Mouse (Mus musculus): ENCODE measurements around the gene Dhrs11. TPM values are rescaled to one million over a fixed set of nuclear protein-coding genes. Genes with fewer than 3 reads are reported as not detected.
"Not testable (repeated sequence)": the region's sequence is repeated elsewhere in the genome, so short reads cannot be mapped to it uniquely, and the experiment has no call there.

Gene Dhrs11
- polyA plus RNA-seq, 1 experiment from 2014 or later = 4.1 TPM

DNA sequence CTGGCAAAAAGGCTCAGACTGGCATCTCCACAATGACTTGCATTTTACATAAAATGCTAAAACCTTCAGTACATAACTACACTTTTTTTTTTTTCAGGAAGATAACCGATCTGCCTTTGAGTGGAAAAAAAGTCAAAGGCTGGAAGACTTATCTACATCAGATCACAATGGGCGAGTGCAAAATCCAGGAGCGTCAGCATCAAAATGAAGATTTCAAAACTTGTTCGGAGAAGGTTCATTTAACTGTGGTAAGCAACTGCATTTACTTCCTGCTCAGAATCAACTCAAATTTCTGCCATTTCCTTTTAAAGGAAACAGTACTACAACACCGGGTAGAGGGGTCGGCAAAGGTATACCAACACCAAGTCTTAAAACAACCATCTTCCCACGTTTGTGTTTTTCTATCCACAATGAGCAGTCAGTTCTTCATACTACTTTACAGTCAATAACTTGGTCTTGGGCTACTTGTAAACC lies 40.0 kb upstream of the Dhrs11 start:
- DNase-seq (ENCODE audit: low spot score) (no peak), ATAC-seq (no peak)
- Histone ChIP-seq H3K27me3 (replicated peaks; ENCODE audit: control insufficient read depth, insufficient read depth, low read length) (no peaks in the 10 kb centered on the region), H3K9ac (ENCODE audit: low read length) (peak overlapping the region; percentile 92), H3K9me3 (replicated peaks; ENCODE audit: control insufficient read depth, low read length) (no peaks in the 10 kb centered on the region), H3K4me2 (ENCODE audit: low read length) (peak overlapping the region; percentile 72), H3K36me3 (ENCODE audit: control insufficient read depth, insufficient read depth, low read length) (no peaks in the 10 kb centered on the region; the same call in 1 of the 2 replicates), H3K27ac (ENCODE audit: low read depth, low read length) (no peak overlapping the region; the same call in 1 of the 2 replicates), H3K4me1 (ENCODE audit: control insufficient read depth, insufficient read depth, low read length) (peaks cover 11% of the 10 kb centered on the region), H3K4me3 (ENCODE audit: low read depth, low read length) (peak overlapping the region; percentile 89)
- WGBS = 20% methylated on average over 7 of the region's 7 CpGs

DNA sequence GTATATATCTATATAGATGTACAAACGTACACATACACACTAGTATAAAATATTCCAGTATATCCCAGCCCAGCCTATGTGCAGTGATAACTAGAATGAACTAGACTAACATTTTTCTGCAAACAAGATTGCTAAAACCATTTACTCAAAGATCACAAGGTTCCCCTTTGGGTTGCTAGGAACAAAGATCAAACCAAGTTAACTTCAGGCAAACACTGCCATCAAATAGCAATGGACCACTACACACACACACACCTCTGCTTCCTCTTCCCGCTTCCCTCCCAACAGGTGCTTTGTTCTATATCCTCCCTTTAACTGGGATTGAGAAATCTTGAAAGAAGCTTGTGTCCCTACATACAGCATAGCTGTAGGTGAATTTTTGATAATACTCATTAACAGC lies 38.8 kb upstream of the Dhrs11 start:
- DNase-seq (ENCODE audit: low spot score) (no peak), ATAC-seq (no peak)
- 86% methylated on average over 2 of the region's 2 CpGs for WGBS
- H3K4me1 ChIP-seq (ENCODE audit: control insufficient read depth, insufficient read depth, low read length) = peaks cover 11% of the 10 kb centered on the region
- H3K4me3 ChIP-seq (ENCODE audit: low read depth, low read length) = no peak overlapping the region
- no peak overlapping the region for H3K27ac ChIP-seq (ENCODE audit: low read depth, low read length)
- no peaks in the 10 kb centered on the region for H3K9me3 ChIP-seq (replicated peaks; ENCODE audit: control insufficient read depth, low read length)
- no peaks in the 10 kb centered on the region for H3K27me3 ChIP-seq (replicated peaks; ENCODE audit: control insufficient read depth, insufficient read depth, low read length)
- H3K36me3 ChIP-seq (ENCODE audit: control insufficient read depth, insufficient read depth, low read length) = peaks cover 3% of the 10 kb centered on the region
- H3K9ac ChIP-seq (ENCODE audit: low read length) = no peak overlapping the region
- H3K4me2 ChIP-seq (ENCODE audit: low read length) = no peak overlapping the region

DNA sequence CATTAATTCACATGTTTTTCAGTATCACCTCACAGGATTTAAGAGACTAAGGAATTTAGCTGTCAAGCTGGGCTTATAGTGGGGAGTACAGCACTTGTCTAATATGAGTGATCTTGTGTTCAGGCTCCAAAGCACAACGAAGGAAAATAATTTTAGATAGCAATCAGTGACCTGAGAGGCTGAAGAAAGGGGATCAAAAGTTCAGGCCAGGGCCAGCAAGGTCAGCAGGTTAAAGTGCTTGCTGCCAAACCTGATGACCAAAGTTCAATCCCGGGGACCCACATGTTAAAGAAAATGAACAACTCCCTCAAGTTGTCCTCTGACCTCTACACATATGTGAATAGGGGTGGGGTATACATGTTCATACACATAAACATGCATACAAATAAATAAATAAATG lies 36.5 kb upstream of the Dhrs11 start:
- 83% methylated on average over 2 of the region's 2 CpGs for WGBS
- ATAC-seq = no peak

DNA sequence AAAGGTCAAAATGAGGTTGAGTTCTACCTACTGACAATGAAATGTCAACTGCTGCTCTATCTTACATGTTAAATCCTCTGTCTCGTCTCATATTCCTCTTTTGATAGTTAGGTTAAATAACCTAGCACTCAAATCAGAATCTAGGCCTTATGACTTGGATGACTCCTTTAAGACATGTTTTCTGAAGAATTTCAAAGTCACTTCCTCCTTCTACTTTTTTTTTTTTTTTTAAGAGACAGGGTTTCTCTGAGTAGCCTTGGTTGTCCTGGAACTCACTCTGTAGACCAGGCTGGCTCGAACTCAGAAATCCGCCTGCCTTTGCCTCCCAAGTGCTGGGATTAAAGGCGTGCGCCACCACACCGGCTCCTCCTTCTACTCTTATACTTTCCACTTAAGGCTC lies 26.5 kb upstream of the Dhrs11 start:
- Histone ChIP-seq H3K36me3 (ENCODE audit: control insufficient read depth, insufficient read depth, low read length) (peaks cover 63% of the 10 kb centered on the region), H3K4me2 (ENCODE audit: low read length) (no peak overlapping the region), H3K9me3 (replicated peaks; ENCODE audit: control insufficient read depth, low read length) (no peaks in the 10 kb centered on the region), H3K4me3 (ENCODE audit: low read depth, low read length) (no peak overlapping the region), H3K27me3 (replicated peaks; ENCODE audit: control insufficient read depth, insufficient read depth, low read length) (no peaks in the 10 kb centered on the region), H3K4me1 (ENCODE audit: control insufficient read depth, insufficient read depth, low read length) (no peaks in the 10 kb centered on the region), H3K9ac (ENCODE audit: low read length) (no peak overlapping the region), H3K27ac (ENCODE audit: low read depth, low read length) (no peak overlapping the region)
- no peak for ATAC-seq
- WGBS = 95% methylated on average over 6 of the region's 6 CpGs
- no peak for DNase-seq (ENCODE audit: low spot score)

More for the DNA sequence above, 36.5 kb upstream of the Dhrs11 start:
- Histone ChIP-seq H3K4me3 (ENCODE audit: low read depth, low read length) (no peak overlapping the region), H3K9ac (ENCODE audit: low read length) (no peak overlapping the region), H3K27ac (ENCODE audit: low read depth, low read length) (no peak overlapping the region), H3K36me3 (ENCODE audit: control insufficient read depth, insufficient read depth, low read length) (peaks cover 11% of the 10 kb centered on the region), H3K27me3 (replicated peaks; ENCODE audit: control insufficient read depth, insufficient read depth, low read length) (no peaks in the 10 kb centered on the region), H3K4me2 (ENCODE audit: low read length) (no peak overlapping the region), H3K4me1 (ENCODE audit: control insufficient read depth, insufficient read depth, low read length) (peaks cover 11% of the 10 kb centered on the region), H3K9me3 (replicated peaks; ENCODE audit: control insufficient read depth, low read length) (no peaks in the 10 kb centered on the region)
- no peak for DNase-seq (ENCODE audit: low spot score)

DNA sequence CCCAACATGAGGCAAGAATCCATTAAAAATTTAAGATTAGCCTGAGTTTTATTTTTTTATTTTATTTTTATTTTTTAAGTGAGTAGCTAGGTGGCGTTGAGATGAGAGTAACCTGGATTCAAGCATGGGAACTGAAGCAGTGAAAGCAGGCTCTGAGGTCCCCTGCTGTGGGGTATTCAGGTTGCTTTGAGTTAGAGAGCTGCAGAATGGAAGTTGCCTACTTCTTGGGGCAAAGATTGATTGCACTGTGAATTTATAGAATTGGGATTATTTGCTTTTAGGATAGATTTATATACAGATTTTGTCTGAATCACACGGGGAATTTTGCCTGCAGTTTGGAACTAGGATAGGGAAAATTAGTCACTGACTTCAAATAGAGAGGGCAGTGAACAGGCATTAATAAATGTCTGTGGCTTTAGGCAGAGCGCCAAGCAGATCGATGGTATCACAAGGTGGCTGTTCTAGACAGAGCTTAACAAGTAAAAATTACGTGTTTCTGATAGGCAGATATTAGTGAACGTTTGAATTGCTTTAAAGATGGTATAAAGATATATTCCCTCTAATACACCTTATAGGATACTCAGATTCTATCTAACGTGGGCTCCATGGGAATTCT lies 18.8 kb upstream of the Dhrs11 start:
- Histone ChIP-seq H3K4me2 (ENCODE audit: low read length) (no peak overlapping the region), H3K4me3 (ENCODE audit: low read depth, low read length) (no peak overlapping the region), H3K27me3 (replicated peaks; ENCODE audit: control insufficient read depth, insufficient read depth, low read length) (no peaks in the 10 kb centered on the region), H3K9ac (ENCODE audit: low read length) (no peak overlapping the region), H3K4me1 (ENCODE audit: control insufficient read depth, insufficient read depth, low read length) (no peaks in the 10 kb centered on the region), H3K27ac (ENCODE audit: low read depth, low read length) (no peak overlapping the region), H3K36me3 (ENCODE audit: control insufficient read depth, insufficient read depth, low read length) (peaks cover 41% of the 10 kb centered on the region), H3K9me3 (replicated peaks; ENCODE audit: control insufficient read depth, low read length) (no peaks in the 10 kb centered on the region)
- ATAC-seq (no peak), DNase-seq (ENCODE audit: low spot score) (no peak)
- WGBS = 85% methylated on average over 7 of the region's 7 CpGs

DNA sequence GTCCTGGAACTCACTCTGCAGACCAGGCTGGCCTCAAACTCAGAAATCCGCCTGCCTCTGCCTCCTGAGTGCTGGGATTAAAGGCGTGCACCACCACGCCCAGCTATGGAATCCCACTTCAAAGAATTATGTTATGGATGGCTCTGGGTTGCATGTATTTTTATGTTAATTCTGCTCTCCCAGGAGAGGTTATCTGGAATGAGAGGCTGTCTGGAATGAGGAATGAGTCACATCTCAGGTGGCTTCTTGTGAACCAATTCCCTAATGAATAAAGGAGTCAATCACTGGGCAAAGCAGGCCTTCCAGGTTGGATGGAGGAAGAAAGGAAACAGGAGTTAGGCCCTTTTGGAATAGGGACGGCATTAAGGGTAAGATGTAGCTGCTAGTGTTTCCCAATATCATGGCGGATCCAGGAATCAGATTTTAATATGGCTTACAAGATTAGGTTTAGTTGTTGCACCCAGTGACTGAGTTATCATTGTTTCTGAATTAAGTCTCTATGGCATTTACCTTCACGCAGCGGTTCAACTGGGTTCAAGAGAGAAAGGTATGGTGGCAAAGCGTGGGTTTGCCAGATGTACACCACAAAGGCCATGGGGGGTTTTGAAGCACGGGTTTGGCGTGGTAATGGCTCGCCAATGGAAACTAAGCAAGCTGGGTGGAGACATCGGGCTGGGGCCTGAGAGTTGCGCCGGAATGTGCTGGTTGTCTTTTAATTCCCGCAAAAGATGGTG lies 18.1 kb upstream of the Dhrs11 start:
- no peak for ATAC-seq
- no peak for DNase-seq (ENCODE audit: low spot score)
- H3K9ac ChIP-seq (ENCODE audit: low read length) = no peak overlapping the region
- 95% methylated on average over 15 of the region's 15 CpGs for WGBS
- peaks cover 41% of the 10 kb centered on the region for H3K36me3 ChIP-seq (ENCODE audit: control insufficient read depth, insufficient read depth, low read length)
- no peaks in the 10 kb centered on the region for H3K4me1 ChIP-seq (ENCODE audit: control insufficient read depth, insufficient read depth, low read length)
- no peaks in the 10 kb centered on the region for H3K9me3 ChIP-seq (replicated peaks; ENCODE audit: control insufficient read depth, low read length)
- no peak overlapping the region for H3K4me3 ChIP-seq (ENCODE audit: low read depth, low read length)
- no peaks in the 10 kb centered on the region for H3K27me3 ChIP-seq (replicated peaks; ENCODE audit: control insufficient read depth, insufficient read depth, low read length)
- H3K27ac ChIP-seq (ENCODE audit: low read depth, low read length) = no peak overlapping the region
- no peak overlapping the region for H3K4me2 ChIP-seq (ENCODE audit: low read length)

DNA sequence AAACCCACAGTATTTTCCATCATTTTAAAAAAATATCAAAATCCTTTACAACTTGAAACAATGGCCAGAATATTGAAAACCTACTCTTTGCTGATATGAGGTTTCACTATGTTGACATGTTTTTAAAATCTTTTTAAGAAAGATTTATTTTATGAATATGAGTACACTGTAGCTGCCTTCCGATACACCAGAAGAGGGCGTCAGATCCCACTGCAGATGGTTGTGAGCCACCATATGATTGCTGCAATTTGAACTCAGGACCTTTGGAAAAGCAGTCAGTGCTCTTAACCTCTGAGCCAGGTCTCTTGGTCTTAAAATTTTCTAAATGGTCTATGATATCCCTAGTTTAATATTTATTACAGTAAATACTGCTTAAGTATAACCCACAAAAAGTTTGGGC lies 10.5 kb upstream of the Dhrs11 start:
- H3K4me1 ChIP-seq (ENCODE audit: control insufficient read depth, insufficient read depth, low read length) = no peaks in the 10 kb centered on the region
- WGBS = 93% methylated on average over 2 of the region's 2 CpGs
- no peak overlapping the region for H3K4me2 ChIP-seq (ENCODE audit: low read length)
- no peak for DNase-seq (ENCODE audit: low spot score)
- H3K27me3 ChIP-seq (replicated peaks; ENCODE audit: control insufficient read depth, insufficient read depth, low read length) = no peaks in the 10 kb centered on the region
- H3K27ac ChIP-seq (ENCODE audit: low read depth, low read length) = no peak overlapping the region
- no peak overlapping the region for H3K9ac ChIP-seq (ENCODE audit: low read length)
- H3K9me3 ChIP-seq (replicated peaks; ENCODE audit: control insufficient read depth, low read length) = no peaks in the 10 kb centered on the region
- ATAC-seq = no peak
- H3K36me3 ChIP-seq (ENCODE audit: control insufficient read depth, insufficient read depth, low read length) = peaks cover 68% of the 10 kb centered on the region
- no peak overlapping the region for H3K4me3 ChIP-seq (ENCODE audit: low read depth, low read length)

DNA sequence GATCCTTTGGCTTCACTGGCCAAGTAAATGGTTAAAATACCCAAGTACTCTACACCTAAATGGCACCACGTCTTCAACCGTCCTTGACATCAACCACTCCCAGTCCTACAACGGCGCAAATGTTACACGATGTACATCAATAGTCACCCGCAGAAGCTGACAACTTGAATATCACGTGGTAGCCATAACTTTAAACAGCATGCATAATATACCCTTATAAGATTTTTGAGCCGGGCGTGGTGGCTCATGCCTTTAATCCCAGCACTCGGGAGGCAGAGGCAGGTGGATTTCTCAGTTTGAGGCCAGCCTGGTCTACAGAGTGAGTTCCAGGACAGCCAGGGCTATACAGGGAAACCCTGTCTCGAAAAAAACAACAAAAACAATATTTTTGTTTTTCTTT lies 701 bp upstream of the Dhrs11 start:
- DNase-seq (ENCODE audit: low spot score); H3K27me3 ChIP-seq (replicated peaks; ENCODE audit: control insufficient read depth, insufficient read depth, low read length); H3K27ac ChIP-seq (ENCODE audit: low read depth, low read length); H3K9me3 ChIP-seq (replicated peaks; ENCODE audit: control insufficient read depth, low read length): not testable (repeated sequence)
- H3K9ac ChIP-seq (ENCODE audit: low read length) = peak overlapping the region; percentile 70; the same call in 1 of the 2 replicates
- peaks cover 11% of the 10 kb centered on the region for H3K4me1 ChIP-seq (ENCODE audit: control insufficient read depth, insufficient read depth, low read length)
- peaks cover 40% of the 10 kb centered on the region for H3K36me3 ChIP-seq (ENCODE audit: control insufficient read depth, insufficient read depth, low read length)
- peak overlapping the region; percentile 47; the same call in 1 of the 2 replicates for H3K4me3 ChIP-seq (ENCODE audit: low read depth, low read length)
- peak overlapping the region; percentile 85 for H3K4me2 ChIP-seq (ENCODE audit: low read length)
- peak; percentile 27 for ATAC-seq
- 77% methylated on average over 11 of the region's 11 CpGs for WGBS

DNA sequence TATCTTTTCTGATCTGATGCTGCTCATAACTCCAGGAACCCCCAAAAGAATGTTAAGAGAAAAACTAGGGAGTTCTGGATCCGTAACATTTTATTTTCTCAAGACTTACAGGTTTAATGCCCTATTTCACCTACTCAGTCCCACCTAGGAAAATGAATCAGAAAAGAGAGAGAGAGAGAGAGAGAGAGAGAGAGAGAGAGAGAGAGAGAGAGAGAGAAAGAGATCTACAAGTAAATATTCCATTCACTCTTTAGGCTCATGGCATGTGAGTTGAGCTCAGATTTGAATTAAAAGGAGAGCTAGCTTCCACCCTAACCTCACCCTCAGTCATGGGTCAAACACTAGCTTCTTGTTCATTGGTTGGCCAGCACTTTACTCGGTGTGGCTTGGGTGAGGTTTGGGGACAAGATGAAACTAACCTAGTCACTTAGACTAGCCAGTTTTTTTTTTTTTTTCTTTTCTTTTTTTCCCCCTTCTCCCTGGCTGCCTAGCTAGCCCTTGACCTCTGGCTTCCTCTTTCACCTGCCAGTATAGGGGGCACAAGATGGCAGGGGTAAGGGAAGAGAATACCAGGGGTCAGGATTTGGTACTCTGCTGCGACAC lies 792 bp downstream of the Dhrs11 start:
- H3K9ac ChIP-seq (ENCODE audit: low read length) = peak overlapping the region; percentile 70
- H3K4me2 ChIP-seq (ENCODE audit: low read length) = peak overlapping the region; percentile 85
- ATAC-seq = no peak

More for the DNA sequence above, 792 bp downstream of the Dhrs11 start:
- H3K4me1 ChIP-seq (ENCODE audit: control insufficient read depth, insufficient read depth, low read length) = peaks cover 11% of the 10 kb centered on the region
- 52% methylated on average over 3 of the region's 3 CpGs for WGBS
- H3K27ac ChIP-seq (ENCODE audit: low read depth, low read length) = no peak overlapping the region
- peaks cover 26% of the 10 kb centered on the region for H3K36me3 ChIP-seq (ENCODE audit: control insufficient read depth, insufficient read depth, low read length)
- DNase-seq (ENCODE audit: low spot score) = no peak
- H3K9me3 ChIP-seq (replicated peaks; ENCODE audit: control insufficient read depth, low read length) = no peaks in the 10 kb centered on the region
- peak overlapping the region; percentile 47 for H3K4me3 ChIP-seq (ENCODE audit: low read depth, low read length)
- no peaks in the 10 kb centered on the region for H3K27me3 ChIP-seq (replicated peaks; ENCODE audit: control insufficient read depth, insufficient read depth, low read length)

Measured in forebrain, embryonic 14.5 days (tissue).